Mouse (Mus musculus): ENCODE measurements at regions not wholly inside any gene's neighbourhood (a gene's known extent, or its start where the extent isn't known, plus 50 kb on each side); places are given as distances from the start of the nearest gene placed in this dataset.

- no peak for DNase-seq
Observed at GRCm38 (mm10) chr2:173420481-173420880, 101.9 kb upstream of the 1700021F07Rik start.

GRCm38 (mm10) chr2:173424875-173425274 is 97.5 kb upstream of the 1700021F07Rik start:
- no peak for DNase-seq

- no peak for DNase-seq
Observed at GRCm38 (mm10) chr2:173425754-173426153, 96.6 kb upstream of the 1700021F07Rik start.

GRCm38 (mm10) chr2:173426191-173427065 is 96.0 kb upstream of the 1700021F07Rik start:
- DNase-seq = no peak

- no peak for DNase-seq
Observed at GRCm38 (mm10) chr2:173427888-173428450, 94.4 kb upstream of the 1700021F07Rik start.

GRCm38 (mm10) chr2:173431841-173432240 is 90.5 kb upstream of the 1700021F07Rik start:
- no peak for DNase-seq

GRCm38 (mm10) chr2:173432258-173432657 is 90.1 kb upstream of the 1700021F07Rik start:
- no peak for DNase-seq

GRCm38 (mm10) chr2:173432886-173433624 is 89.3 kb upstream of the 1700021F07Rik start:
- DNase-seq = no peak

GRCm38 (mm10) chr2:173436580-173436979 is 85.8 kb upstream of the 1700021F07Rik start:
- DNase-seq = no peak

- DNase-seq = no peak
Observed at GRCm38 (mm10) chr2:173439031-173439430, 83.4 kb upstream of the 1700021F07Rik start.

GRCm38 (mm10) chr2:173442056-173442455 is 80.3 kb upstream of the 1700021F07Rik start:
- no peak for DNase-seq

GRCm38 (mm10) chr2:173443262-173443661 is 79.1 kb upstream of the 1700021F07Rik start:
- no peak for DNase-seq

GRCm38 (mm10) chr2:173444386-173444785 is 78.0 kb upstream of the 1700021F07Rik start:
- no peak for DNase-seq

GRCm38 (mm10) chr2:173445039-173445438 is 77.3 kb upstream of the 1700021F07Rik start:
- DNase-seq = no peak

GRCm38 (mm10) chr2:173448546-173449187 is 73.7 kb upstream of the 1700021F07Rik start:
- no peak for DNase-seq

GRCm38 (mm10) chr2:173449198-173449597 is 73.2 kb upstream of the 1700021F07Rik start:
- no peak for DNase-seq

GRCm38 (mm10) chr2:173451993-173452481 is 70.3 kb upstream of the 1700021F07Rik start:
- DNase-seq = no peak

- no peak for DNase-seq
Observed at GRCm38 (mm10) chr2:173452800-173453199, 69.6 kb upstream of the 1700021F07Rik start.

GRCm38 (mm10) chr2:173453569-173454405 is 68.6 kb upstream of the 1700021F07Rik start:
- peak in 1 of 2 experiments; percentile 4 for DNase-seq

GRCm38 (mm10) chr2:173454741-173455140 is 67.6 kb upstream of the 1700021F07Rik start:
- no peak for DNase-seq

GRCm38 (mm10) chr2:173455216-173455615 is 67.2 kb upstream of the 1700021F07Rik start:
- no peak for DNase-seq

GRCm38 (mm10) chr2:173456083-173456482 is 66.3 kb upstream of the 1700021F07Rik start:
- DNase-seq = no peak

Measured in cerebellum, postnatal 36 days (tissue).